Mouse (Mus musculus): ENCODE data around the gene Flrt1.
"Not testable (repeated sequence)": the region's sequence is repeated elsewhere in the genome, so short reads cannot be mapped to it uniquely, and the experiment has no call there.

Gene Flrt1

DNA sequence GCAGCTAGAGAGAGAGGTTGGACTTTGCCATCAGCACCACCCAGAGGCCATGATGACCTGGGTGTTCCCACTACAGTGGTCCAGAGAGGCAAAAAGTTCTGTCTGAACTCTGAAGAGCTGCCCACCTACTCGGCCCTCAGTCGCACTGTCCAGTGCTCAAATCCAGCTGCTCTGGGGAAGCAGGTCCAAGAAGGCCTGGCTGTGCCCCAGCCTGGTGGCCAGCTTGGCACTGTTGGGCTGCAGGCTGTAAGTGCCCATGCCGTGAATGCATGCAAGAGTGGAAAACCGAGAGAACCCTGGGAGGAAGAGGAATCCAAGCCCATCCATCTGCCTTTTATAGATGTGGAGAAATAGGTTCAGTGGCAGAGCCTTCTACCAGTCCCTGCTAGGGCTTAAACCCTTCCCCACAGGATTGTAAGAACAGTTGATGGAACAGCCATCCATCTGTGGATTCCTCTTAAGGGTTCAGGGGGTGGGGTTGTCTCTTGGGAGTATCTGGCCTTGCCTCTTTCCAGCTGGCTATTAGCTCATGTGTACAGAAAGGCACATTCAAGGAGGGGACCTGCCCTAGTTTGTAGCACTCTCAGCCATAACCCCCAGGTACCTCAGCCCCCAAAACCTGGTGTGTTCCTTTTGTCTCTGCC is 2.1 kb downstream of the Flrt1 start:
- DNase-seq (ENCODE audit: low read depth, low spot score), result no peak

DNA sequence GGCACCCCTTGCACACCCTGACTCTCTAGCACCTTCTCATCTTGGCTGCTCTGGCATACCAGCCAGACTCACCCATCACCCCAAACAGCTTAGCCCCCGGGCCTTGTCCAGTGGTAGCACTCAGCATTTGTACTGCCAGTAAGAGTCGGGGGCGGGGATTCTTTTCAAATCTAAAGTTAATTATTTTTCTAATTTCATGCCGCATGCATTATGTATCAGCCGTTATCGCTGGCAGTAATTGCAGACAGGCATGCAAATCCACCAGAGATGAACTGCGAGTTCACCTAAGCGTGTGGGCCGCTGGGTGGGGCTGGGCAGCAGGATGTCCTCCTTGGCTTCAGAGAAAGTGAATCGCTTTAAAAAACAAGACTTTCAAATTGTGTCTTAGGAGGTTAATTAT is 3.5 kb downstream of the Flrt1 start:
- DNase-seq (ENCODE audit: low read depth, low spot score), result no peak

DNA sequence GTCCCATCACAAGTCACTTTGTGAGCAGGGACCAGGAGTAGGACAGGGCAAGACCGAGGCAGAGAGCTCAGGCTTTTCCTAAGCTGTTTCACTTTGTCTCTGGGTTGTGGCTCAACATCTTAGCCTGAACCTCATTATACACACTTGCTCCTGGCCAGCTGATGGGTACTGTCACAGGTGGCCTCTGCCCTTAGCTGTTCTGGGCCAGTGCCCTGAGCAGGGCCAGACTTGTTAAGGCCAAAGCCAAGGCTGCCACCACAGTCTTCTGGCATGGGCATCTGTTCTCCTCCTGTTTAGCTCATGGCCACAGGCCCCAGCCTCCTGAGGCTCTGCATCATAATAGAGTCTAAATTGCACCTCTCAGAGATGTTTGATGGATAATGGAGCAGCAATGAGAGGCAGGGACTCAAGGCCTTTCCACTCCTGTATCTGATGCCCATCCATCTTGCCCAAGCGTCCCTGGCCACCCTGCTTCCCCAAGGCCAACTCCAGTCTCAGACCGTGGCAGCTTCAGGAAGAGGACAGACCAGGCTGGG is 5.8 kb downstream of the Flrt1 start:
- no peak for DNase-seq (ENCODE audit: low read depth, low spot score)

DNA sequence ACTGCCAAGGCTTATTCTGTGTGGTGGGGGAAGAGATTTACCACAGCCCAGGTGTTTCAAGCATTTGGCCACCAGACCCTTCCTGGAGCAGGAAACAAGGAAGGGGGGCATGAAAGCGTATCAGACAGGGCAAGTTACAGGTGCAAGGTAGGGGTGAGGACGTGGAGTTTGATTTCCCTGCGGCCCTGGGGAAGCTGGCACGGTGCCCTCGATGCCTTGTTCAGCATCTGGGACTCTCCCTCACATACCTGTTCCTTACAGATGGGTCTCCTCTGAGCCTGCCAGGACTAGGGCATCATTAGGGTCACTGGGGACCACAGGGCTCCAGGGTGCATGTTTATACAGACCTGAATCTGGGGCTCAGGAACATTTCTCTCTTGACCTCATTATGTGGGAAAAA is 12.8 kb downstream of the Flrt1 start:
- DNase-seq (ENCODE audit: low read depth, low spot score), result no peak

DNA sequence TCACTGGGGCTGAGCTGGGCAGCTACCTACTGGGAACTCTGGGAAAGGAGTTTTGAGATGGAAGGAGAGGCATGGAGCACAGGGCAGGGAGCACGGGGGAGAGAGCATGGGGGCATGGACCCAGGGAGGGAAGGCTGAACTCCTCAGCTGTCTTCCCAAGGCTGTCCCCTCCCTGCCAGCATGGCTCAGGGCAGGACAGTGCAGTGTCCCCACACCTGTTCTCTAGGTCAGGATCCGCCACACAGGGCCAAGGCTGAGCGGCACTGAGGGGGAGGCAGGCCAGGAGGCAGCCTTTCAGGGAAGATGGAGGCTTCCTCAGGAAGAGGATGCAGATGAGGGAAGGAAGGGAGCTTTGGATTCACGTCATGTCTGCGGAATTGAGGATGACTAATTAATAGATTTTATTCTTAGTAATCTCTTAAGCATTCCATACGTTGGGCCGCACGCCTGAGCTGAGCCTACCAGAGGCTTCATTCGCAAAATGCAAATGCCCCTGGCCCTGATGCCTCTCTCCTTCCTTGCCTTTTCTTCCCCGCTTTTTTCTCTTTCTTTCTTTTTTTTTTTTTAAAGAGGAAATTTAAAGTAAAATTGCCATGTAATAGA is 14.0 kb downstream of the Flrt1 start:
- peak; percentile 50 for DNase-seq (ENCODE audit: low read depth, low spot score)

DNA sequence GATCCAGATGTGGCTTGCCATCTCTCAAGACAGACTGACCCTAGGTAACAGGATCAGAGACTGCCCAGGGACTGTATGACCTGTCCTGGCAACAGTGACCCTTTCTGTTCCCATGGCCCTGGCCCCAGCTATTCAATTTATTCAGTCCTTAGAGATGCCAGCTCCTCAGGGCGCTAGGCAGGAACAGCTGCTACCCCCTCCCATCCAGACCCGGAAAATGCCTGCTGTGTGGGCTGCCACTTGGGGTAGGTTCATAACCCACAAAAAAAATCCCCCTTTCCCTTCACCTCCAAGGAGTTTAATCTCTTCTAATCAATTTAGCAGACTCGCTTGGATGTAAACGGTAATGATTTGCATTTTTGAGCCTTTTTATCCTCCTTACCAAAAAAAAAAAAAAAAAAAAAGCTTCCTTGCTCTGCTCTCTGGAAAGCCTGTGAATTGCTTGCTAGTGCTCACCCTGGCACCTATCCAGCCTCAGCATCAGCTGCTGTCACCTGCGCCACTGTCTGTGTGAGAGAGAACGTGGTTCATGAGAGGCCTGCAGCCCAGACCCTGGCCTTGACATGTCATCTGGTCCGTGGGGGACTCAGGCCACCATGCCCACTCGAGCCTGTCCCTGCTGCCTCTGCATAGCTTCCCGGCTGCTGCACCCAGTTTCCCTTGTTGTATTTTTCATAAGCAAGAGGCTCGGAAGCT is 15.0 kb downstream of the Flrt1 start:
- DNase-seq (ENCODE audit: low read depth, low spot score), result peak; percentile 85

- DNase-seq (ENCODE audit: low read depth, low spot score), result no peak
Measured at GRCm38 (mm10) chr19:7089842-7090251, 15.7 kb downstream of the Flrt1 start.

DNA sequence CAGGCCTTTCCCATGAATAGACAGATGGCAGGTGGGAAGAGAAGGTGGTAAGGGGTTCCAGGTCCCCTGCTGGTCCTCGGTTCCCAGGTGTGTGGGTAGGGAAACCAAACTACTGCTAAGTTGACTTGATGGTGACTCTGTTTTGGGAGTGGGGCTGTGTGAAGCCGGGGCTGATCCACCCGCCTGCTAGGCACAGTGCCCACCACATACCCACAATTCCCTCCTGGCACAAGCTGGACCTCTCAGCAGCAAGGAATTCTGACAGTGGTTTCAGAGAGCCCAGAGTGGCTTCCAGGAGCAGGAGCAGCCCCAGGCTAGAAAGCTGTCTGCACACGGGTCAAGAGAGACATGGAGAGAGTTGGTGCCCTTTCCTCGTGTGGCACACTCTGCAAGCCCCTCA is 16.5 kb downstream of the Flrt1 start:
- no peak for DNase-seq (ENCODE audit: low read depth, low spot score)

GRCm38 (mm10) chr19:7088558-7088957 is 17.0 kb downstream of the Flrt1 start:
- no peak for DNase-seq (ENCODE audit: low read depth, low spot score)

- DNase-seq (ENCODE audit: low read depth, low spot score), result no peak
Measured at GRCm38 (mm10) chr19:7084734-7085133, 20.8 kb downstream of the Flrt1 start.

GRCm38 (mm10) chr19:7083035-7083794 is 22.3 kb downstream of the Flrt1 start:
- peak; percentile 79 for DNase-seq (ENCODE audit: low read depth, low spot score)

DNA sequence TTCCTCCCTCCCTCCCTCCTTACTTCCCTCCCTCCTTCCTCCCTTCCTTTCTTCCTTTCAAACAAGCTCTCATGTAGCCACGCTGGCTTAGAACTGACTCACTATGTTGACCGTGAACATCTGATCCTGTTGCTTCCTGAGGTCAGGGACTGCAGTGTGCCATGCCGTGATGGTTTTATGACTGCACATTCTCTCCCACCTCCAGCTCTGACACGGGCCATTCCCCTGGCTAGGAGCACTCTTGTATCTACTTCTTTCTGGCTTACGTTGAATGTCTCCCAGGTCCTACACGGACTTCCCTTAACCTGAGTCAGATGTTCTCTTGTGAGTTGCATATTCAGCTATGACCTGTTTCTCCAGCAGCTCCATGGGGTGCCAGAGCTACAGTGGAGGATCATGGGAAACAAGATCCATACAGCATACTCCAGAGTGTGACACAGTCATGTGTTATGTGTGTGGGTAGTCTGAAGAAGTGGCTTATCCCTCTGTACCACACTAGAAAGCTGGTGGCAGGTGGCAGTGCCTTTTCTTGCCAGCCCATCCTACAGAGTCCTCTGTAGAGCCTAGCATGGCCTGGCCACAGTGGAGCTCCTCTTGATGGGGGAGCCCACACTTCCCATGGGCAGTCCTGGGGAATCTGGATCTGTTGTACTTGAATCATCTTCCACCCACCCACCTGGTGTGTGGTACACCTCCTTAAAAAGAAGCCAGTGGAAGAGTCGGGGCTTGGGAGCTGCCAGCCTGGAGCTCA is 23.8 kb downstream of the Flrt1 start:
- DNase-seq (ENCODE audit: low read depth, low spot score), result peak; percentile 80

- no peak for DNase-seq (ENCODE audit: low read depth, low spot score)
Measured at GRCm38 (mm10) chr19:7078271-7078670, 27.3 kb downstream of the Flrt1 start.

DNA sequence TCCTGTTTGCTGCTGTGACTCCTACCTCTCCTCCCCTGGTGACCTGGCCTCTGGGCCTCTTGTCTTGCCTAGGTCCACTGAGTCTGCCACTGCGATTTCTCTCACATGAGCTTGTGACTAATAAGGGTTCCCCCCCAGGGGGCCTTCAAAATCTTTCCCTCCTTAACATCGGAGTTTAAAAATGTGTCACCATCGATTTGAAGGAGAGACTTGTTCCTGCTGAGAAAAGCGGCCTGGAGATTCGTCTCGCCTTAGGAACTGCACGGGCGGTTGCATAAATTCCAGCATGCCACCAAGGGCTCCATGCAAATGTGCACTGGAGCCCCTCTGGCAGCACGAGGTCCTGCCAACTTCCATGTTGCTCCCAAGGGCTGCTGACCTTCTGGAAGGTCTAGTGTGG is 27.9 kb downstream of the Flrt1 start:
- DNase-seq (ENCODE audit: low read depth, low spot score), result no peak

- not testable (repeated sequence) for DNase-seq (ENCODE audit: low read depth, low spot score)
Measured at GRCm38 (mm10) chr19:7075336-7075735, 30.2 kb downstream of the Flrt1 start.

DNA sequence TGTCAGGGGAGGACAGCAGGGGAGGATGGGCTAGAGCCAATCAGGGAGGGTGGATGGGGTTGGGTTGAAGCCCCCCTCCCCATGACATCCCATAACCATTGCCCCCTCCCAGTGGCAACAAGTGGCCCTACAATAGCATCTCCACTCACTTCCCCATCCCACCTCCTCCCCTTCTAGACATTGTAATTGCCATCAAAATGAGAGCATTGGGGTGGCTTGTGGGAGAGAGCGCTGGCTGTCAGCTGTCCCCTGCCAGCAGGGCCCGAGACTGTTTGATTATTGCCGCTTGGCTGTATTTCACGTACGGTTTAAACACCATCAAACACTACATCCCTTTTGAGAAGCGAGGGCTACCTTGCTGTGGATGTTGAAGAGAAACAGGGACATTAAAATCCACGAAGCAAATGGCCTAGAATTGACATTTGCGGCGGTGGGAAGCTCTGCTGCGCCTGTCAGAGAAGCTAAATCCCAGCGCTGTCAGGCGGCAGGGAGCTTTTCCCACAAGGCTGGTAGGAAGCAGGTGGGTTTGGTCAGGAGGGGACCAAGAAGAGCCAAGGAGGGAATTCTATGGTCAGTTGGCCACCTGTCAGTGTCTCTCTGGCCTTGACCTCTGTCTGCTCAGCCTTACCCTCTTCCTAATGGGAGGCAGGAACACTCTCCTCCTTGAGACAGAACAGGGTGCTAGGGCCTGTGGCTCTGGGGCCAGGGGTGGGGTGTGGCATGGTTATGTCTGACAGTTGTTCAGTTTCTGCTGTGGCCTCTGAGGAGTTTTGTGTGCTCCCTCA is 31.3 kb downstream of the Flrt1 start:
- DNase-seq (ENCODE audit: low read depth, low spot score), result no peak

- no peak for DNase-seq (ENCODE audit: low read depth, low spot score)
Measured at GRCm38 (mm10) chr19:7072221-7072620, 33.3 kb downstream of the Flrt1 start.

GRCm38 (mm10) chr19:7070775-7071174 is 34.8 kb downstream of the Flrt1 start:
- no peak for DNase-seq (ENCODE audit: low read depth, low spot score)

- DNase-seq (ENCODE audit: low read depth, low spot score), result no peak
Measured at GRCm38 (mm10) chr19:7069781-7070763, 35.5 kb downstream of the Flrt1 start.

Measured in brain, adult 2 months (tissue).